Mouse (Mus musculus) embryonic facial prominence, embryonic 11.5 days (tissue): ENCODE data around the gene Plk5. TPM values are rescaled to one million over a fixed set of nuclear protein-coding genes. Genes with fewer than 3 reads are reported as not detected.

Experiments
- ATAC-seq: fragments of 200-750 bp; cut with Nextera tagmentation; replicated peaks from 2 replicates; pipeline ENCODE4 v1.8.0; 2017; ENCODE audit warnings: low read depth; ENCODE audit not compliant: insufficient number of reproducible peaks, low FRiP score, low TSS enrichment
- DNase-seq: peaks from one replicate; pipeline ENCODE4 v3.0.0-alpha.2; 2015; ENCODE audit warnings: low spot score
- H3K27ac ChIP-seq: fragments of 300-500 bp; sonication (generic); replicated peaks from 2 replicates; pipeline ENCODE4 v1.5.1; 2014; ENCODE audit warnings: mild to moderate bottlenecking, low read depth, low read length, control low read depth
- H3K27me3 ChIP-seq: fragments of 300-500 bp; sonication (generic); 2 replicates; pipeline ENCODE4 v1.6.1; 2014; ENCODE audit warnings: mild to moderate bottlenecking, low read length, moderate library complexity, mixed read lengths; ENCODE audit not compliant: control insufficient read depth, insufficient read depth
- H3K36me3 ChIP-seq: fragments of 300-500 bp; sonication (generic); replicated peaks from 2 replicates; pipeline ENCODE4 v1.6.1; 2014; ENCODE audit warnings: low read depth, mild to moderate bottlenecking, low read length, moderate library complexity, mixed read lengths; ENCODE audit not compliant: control insufficient read depth, insufficient read depth
- H3K4me1 ChIP-seq: fragments of 300-500 bp; sonication (generic); 2 replicates; pipeline ENCODE4 v1.6.1; 2014; ENCODE audit warnings: low read length, mixed read lengths; ENCODE audit not compliant: control insufficient read depth, insufficient read depth
- H3K4me2 ChIP-seq: fragments of 300-500 bp; sonication (generic); 2 replicates; pipeline ENCODE4 v1.6.1; 2014; ENCODE audit warnings: low read depth, mild to moderate bottlenecking, control low read depth, low read length, moderate library complexity
- H3K4me3 ChIP-seq: fragments of 300-500 bp; sonication (generic); 2 replicates; pipeline ENCODE4 v1.5.1; 2014; ENCODE audit warnings: low read depth, low read length, control low read depth
- H3K9ac ChIP-seq: fragments of 300-500 bp; sonication (generic); replicated peaks from 2 replicates; pipeline ENCODE4 v1.6.1; 2014; ENCODE audit warnings: mild to moderate bottlenecking, control low read depth, low read length
- H3K9me3 ChIP-seq: fragments of 300-500 bp; sonication (generic); replicated peaks from 2 replicates; pipeline ENCODE4 v1.6.1; 2016; ENCODE audit warnings: mild to moderate bottlenecking, low read length, inconsistent platforms, mixed read lengths; ENCODE audit not compliant: control insufficient read depth
- WGBS: fragments of 180-500 bp; shearing (Covaris S2); extraction: QIAGEN DNeasy Blood & Tissue Kit; methylation state at CpG from one replicate; pipeline ENCODE4 v1.1.7; 2014; 5-methylcytosine and 5-hydroxymethylcytosine counted together
- polyA plus RNA-seq: library from polyadenylated mRNA; unstranded; fragments of >200 nt; fragmentation: Nextera tagmentation; extraction: Ambion mirVana; gene quantifications from 2 replicates; pipeline ENCODE4 v1.2.1, GENCODE M21; 2014

The Plk5 gene
- polyA plus RNA-seq, 1 experiment from 2014 or later: 0.52 TPM

DNA sequence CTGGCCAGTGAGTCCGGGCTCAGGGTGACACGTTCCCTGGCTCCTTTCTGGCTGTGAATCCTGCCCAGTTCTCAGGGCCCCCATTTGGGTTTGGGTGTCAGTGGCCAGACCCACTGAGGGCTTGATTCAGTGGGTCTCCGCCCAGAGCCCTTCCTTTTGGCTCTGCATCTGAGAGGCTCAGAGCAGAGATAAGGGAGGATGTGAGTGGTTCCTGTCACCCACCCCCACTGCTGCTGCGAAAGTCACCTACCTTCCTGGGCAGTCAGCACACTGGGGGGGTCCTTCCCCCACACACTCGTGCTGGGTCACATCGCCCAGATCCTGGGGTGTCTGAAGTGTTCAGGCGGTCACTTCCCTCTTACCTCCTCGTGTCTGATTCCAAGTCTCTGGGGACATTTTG, 3.5 kb upstream of the Plk5 start:
- H3K9ac ChIP-seq: no peak overlapping the region
- H3K27me3 ChIP-seq: peaks cover 76% of the 10 kb centered on the region
- no peaks in the 10 kb centered on the region for H3K36me3 ChIP-seq
- no peak overlapping the region for H3K4me2 ChIP-seq
- DNase-seq: no peak
- no peak overlapping the region for H3K27ac ChIP-seq
- H3K9me3 ChIP-seq: no peaks in the 10 kb centered on the region
- peaks cover 12% of the 10 kb centered on the region for H3K4me1 ChIP-seq
- no peak overlapping the region for H3K4me3 ChIP-seq
- WGBS: 60% methylated on average over 8 of the region's 8 CpGs
- no peak for ATAC-seq

DNA sequence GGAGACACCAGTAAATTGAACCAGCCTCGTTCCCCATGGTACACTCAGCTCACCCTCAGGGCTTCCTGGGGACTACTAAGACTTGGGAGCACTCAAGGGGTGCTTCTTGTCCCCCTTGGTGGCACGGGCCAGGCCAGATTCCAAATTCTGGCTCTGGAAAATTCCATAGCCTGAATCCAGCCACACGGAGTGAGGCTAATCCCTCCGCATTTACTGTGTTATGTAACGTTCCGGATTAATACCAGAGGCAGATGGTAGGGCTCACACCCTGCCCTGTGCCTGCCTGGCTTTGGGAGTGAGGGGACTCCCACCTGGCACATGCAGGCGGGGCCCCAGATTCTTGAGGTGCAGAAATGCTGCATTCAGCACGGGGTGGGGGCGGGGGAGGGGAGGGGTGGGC, 828 bp upstream of the Plk5 start:
- Histone ChIP-seq H3K4me3 (no peak overlapping the region), H3K9ac (no peak overlapping the region), H3K27ac (no peak overlapping the region), H3K4me2 (no peak overlapping the region), H3K27me3 (peaks cover 68% of the 10 kb centered on the region), H3K9me3 (no peaks in the 10 kb centered on the region; the same call in 1 of the 2 replicates), H3K36me3 (no peaks in the 10 kb centered on the region), H3K4me1 (peaks cover 7% of the 10 kb centered on the region)
- DNase-seq (no peak), ATAC-seq (no peak)
- 8% methylated on average over 9 of the region's 9 CpGs for WGBS

GRCm38 (mm10) chr10:80356737-80357136, 478 bp downstream of the Plk5 start:
- H3K9ac ChIP-seq: peak overlapping the region; percentile 25; the same call in 1 of the 2 replicates
- peaks cover 62% of the 10 kb centered on the region for H3K27me3 ChIP-seq
- peak overlapping the region; percentile 57 for H3K4me2 ChIP-seq
- ATAC-seq: no peak
- no peak overlapping the region for H3K27ac ChIP-seq
- WGBS: 1% methylated on average over 34 of the region's 34 CpGs
- H3K36me3 ChIP-seq: no peaks in the 10 kb centered on the region
- H3K4me3 ChIP-seq: peak overlapping the region; percentile 30
- no peaks in the 10 kb centered on the region; the same call in 1 of the 2 replicates for H3K9me3 ChIP-seq
- peaks cover 7% of the 10 kb centered on the region for H3K4me1 ChIP-seq
- DNase-seq: no peak

- H3K4me1 ChIP-seq: peaks cover 7% of the 10 kb centered on the region
- WGBS: 28% methylated on average over 7 of the region's 7 CpGs
- H3K4me2 ChIP-seq: no peak overlapping the region
- DNase-seq: no peak
- no peaks in the 10 kb centered on the region; the same call in 1 of the 2 replicates for H3K9me3 ChIP-seq
- no peaks in the 10 kb centered on the region for H3K36me3 ChIP-seq
- no peak for ATAC-seq
- H3K9ac ChIP-seq: no peak overlapping the region
- H3K27me3 ChIP-seq: peaks cover 57% of the 10 kb centered on the region
- H3K4me3 ChIP-seq: no peak overlapping the region
- no peak overlapping the region for H3K27ac ChIP-seq
These were observed 1.1 kb downstream of the Plk5 start for GRCm38 (mm10) chr10:80357336-80357735.

GRCm38 (mm10) chr10:80357994-80358639, 1.9 kb downstream of the Plk5 start:
- Histone ChIP-seq H3K4me3 (peak overlapping the region; percentile 9; the same call in 1 of the 2 replicates), H3K27me3 (peaks cover 50% of the 10 kb centered on the region), H3K27ac (no peak overlapping the region), H3K36me3 (no peaks in the 10 kb centered on the region), H3K4me1 (peaks cover 7% of the 10 kb centered on the region), H3K4me2 (peak overlapping the region; percentile 0; the same call in 1 of the 2 replicates), H3K9me3 (no peaks in the 10 kb centered on the region; the same call in 1 of the 2 replicates), H3K9ac (no peak overlapping the region)
- no peak for DNase-seq
- no peak; the same call in 1 of the 2 replicates for ATAC-seq
- WGBS: 8% methylated on average over 31 of the region's 31 CpGs

DNA sequence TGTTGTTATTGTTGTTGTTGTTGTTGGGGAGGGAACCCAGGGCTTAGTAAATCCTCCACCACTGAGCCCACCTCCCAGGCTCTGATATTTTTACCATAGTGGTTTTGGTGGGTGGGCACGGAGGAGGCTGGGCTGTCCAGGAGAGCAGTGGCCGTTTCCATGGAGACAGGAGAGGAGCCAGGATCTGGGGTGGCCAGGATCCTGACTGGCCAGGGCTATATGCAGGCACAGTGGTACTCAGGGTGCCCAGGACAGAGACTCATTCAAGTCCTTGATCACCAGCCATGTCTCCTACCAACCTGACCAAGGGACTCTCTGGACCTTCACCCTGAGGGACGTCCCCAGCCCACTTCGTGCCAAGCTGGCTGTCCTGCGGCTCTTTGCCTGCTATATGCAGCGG, 7.5 kb downstream of the Plk5 start:
- Histone ChIP-seq H3K4me3 (no peak overlapping the region), H3K9me3 (no peaks in the 10 kb centered on the region; the same call in 1 of the 2 replicates), H3K36me3 (no peaks in the 10 kb centered on the region), H3K27me3 (peaks cover 13% of the 10 kb centered on the region), H3K9ac (no peak overlapping the region), H3K27ac (no peak overlapping the region), H3K4me1 (no peaks in the 10 kb centered on the region), H3K4me2 (no peak overlapping the region)
- 38% methylated on average over 6 of the region's 6 CpGs for WGBS
- no peak for ATAC-seq
- DNase-seq: no peak

GRCm38 (mm10) chr10:80365736-80366135, 9.5 kb downstream of the Plk5 start:
- H3K4me1 ChIP-seq: no peaks in the 10 kb centered on the region
- no peak overlapping the region for H3K9ac ChIP-seq
- no peak overlapping the region for H3K27ac ChIP-seq
- H3K9me3 ChIP-seq: no peaks in the 10 kb centered on the region
- WGBS: 58% methylated on average over 6 of the region's 6 CpGs
- H3K27me3 ChIP-seq: peaks cover 7% of the 10 kb centered on the region
- H3K4me2 ChIP-seq: no peak overlapping the region
- no peak for DNase-seq
- no peaks in the 10 kb centered on the region for H3K36me3 ChIP-seq
- no peak overlapping the region for H3K4me3 ChIP-seq
- ATAC-seq: no peak

GRCm38 (mm10) chr10:80367954-80368353, 11.7 kb downstream of the Plk5 start:
- no peak overlapping the region for H3K4me2 ChIP-seq
- H3K4me1 ChIP-seq: no peaks in the 10 kb centered on the region
- H3K27me3 ChIP-seq: peaks cover 7% of the 10 kb centered on the region
- WGBS: 61% methylated on average over 5 of the region's 5 CpGs
- no peaks in the 10 kb centered on the region for H3K9me3 ChIP-seq
- H3K36me3 ChIP-seq: no peaks in the 10 kb centered on the region
- DNase-seq (no peak), ATAC-seq (no peak)
- H3K9ac ChIP-seq: no peak overlapping the region
- H3K27ac ChIP-seq: no peak overlapping the region
- no peak overlapping the region for H3K4me3 ChIP-seq
